Mouse (Mus musculus): Measurements from ENCODE around the gene Dmbx1.

DNA sequence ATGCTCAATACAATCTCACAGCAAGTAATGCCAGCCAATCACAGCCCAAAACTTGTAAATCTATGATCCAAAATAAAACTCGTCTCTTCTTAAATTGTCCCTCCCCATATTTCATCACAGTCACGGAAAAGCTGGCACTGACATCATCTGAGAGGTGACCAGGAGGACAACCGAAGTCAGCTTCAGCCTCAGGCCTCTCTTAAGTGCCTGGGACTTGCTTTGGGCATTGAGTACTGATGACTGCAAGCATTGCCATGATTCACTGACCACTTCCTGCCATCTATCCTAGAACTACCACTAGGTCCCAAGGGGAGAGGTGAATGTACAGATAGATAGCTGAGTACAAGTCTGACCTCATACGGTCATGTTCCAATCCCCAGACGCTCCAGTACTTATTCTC lies 17.0 kb downstream of the Dmbx1 start:
- TF ChIP-seq POLR2A (IDR thresholded peaks at IDR 0.05; ENCODE audit: borderline replicate concordance, insufficient read depth, low read length) (no peak), CTCF (IDR thresholded peaks at IDR 0.05; ENCODE audit: borderline replicate concordance, insufficient read depth, low read depth, low read length) (no peak)

Data from cerebellum, adult 2 months (tissue).